Mouse (Mus musculus): ENCODE results near the gene Dpyd.
A peak's percentile ranks its signal among the peaks of the same experiment; 100 is the strongest.

Dpyd gene

GRCm38 (mm10) chr3:118676052-118676777 lies 114.3 kb downstream of the Dpyd start:
- DNase-seq = no peak

GRCm38 (mm10) chr3:118680803-118681202 lies 118.9 kb downstream of the Dpyd start:
- DNase-seq = no peak

- DNase-seq = no peak
Measured at GRCm38 (mm10) chr3:118750269-118750668, 188.3 kb downstream of the Dpyd start.

- DNase-seq = no peak
Measured at GRCm38 (mm10) chr3:118753623-118754022, 191.7 kb downstream of the Dpyd start.

- no peak for DNase-seq
Measured at GRCm38 (mm10) chr3:118756099-118756498, 194.2 kb downstream of the Dpyd start.

- DNase-seq = no peak
Measured at GRCm38 (mm10) chr3:118812885-118813284, 251.0 kb downstream of the Dpyd start.

- DNase-seq = no peak
Measured at GRCm38 (mm10) chr3:118850613-118851527, 288.9 kb downstream of the Dpyd start.

- DNase-seq = no peak
Measured at GRCm38 (mm10) chr3:118852711-118853110, 290.8 kb downstream of the Dpyd start.

GRCm38 (mm10) chr3:118855411-118855810 lies 293.5 kb downstream of the Dpyd start:
- DNase-seq = no peak

- no peak for DNase-seq
Measured at GRCm38 (mm10) chr3:118869113-118870107, 307.5 kb downstream of the Dpyd start.

- no peak for DNase-seq
Measured at GRCm38 (mm10) chr3:118875871-118876270, 313.9 kb downstream of the Dpyd start.

- no peak for DNase-seq
Measured at GRCm38 (mm10) chr3:118899036-118899435, 337.1 kb downstream of the Dpyd start.

- no peak for DNase-seq
Measured at GRCm38 (mm10) chr3:118991312-118991711, 429.4 kb downstream of the Dpyd start.

- DNase-seq = no peak
Measured at GRCm38 (mm10) chr3:118991793-118992192, 429.9 kb downstream of the Dpyd start.

GRCm38 (mm10) chr3:119021255-119021654 lies 459.3 kb downstream of the Dpyd start:
- no peak for DNase-seq

GRCm38 (mm10) chr3:119042611-119043010 lies 480.7 kb downstream of the Dpyd start:
- no peak for DNase-seq

GRCm38 (mm10) chr3:119056144-119056543 lies 494.2 kb downstream of the Dpyd start:
- DNase-seq = no peak

GRCm38 (mm10) chr3:119063214-119063613 lies 501.3 kb downstream of the Dpyd start:
- no peak for DNase-seq

- no peak for DNase-seq
Measured at GRCm38 (mm10) chr3:119063642-119064041, 501.7 kb downstream of the Dpyd start.

- no peak for DNase-seq
Measured at GRCm38 (mm10) chr3:119064746-119065145, 502.8 kb downstream of the Dpyd start.

- DNase-seq = peak; percentile 13
Measured at GRCm38 (mm10) chr3:119067221-119067620, 505.3 kb downstream of the Dpyd start.

- no peak for DNase-seq
Measured at GRCm38 (mm10) chr3:119086618-119087017, 524.7 kb downstream of the Dpyd start.
